Mouse (Mus musculus): ENCODE measurements at regions not wholly inside any gene's neighbourhood (a gene's known extent, or its start where the extent isn't known, plus 50 kb on each side); places are given as distances from the start of the nearest gene placed in this dataset.
A peak's percentile ranks its signal among the peaks of the same experiment; 100 is the strongest.

DNA sequence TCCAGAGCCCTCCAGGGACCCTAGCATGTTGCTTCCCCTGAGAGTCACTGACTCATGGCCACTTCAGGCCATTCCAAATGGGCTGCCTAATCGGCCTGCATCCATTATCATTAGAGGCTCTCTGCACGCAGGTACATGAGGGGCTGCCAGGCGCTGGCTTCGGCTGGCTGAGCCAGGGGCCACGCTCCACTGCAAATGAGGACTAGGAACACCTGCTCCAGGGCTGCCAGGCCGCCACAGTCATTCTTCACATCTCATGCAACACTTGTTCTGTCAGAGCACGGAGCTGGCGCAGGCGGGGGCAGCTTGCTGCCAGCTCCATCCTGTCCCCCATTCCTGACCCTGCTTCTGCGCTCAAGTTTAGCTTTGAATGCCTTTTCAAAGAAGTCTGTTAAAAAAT is 280.7 kb upstream of the Mki67 start:
- TF ChIP-seq POLR2A (IDR thresholded peaks at IDR 0.05; ENCODE audit: borderline replicate concordance, extremely low read depth, low read depth, low read length), result no peak
- TF ChIP-seq CTCF (IDR thresholded peaks at IDR 0.05; ENCODE audit: insufficient read depth, low read length), result no peak
- WGBS, result 81% methylated on average over 10 of the region's 10 CpGs
- Histone ChIP-seq H3K4me1 (ENCODE audit: control insufficient read depth, insufficient read depth, low read length) (no peaks in the 10 kb centered on the region), H3K4me3 (replicated peaks; ENCODE audit: extremely low read depth, low read depth, low read length) (no peak overlapping the region)
- DNase-seq, result no peak

- TF ChIP-seq CTCF (IDR thresholded peaks at IDR 0.05; ENCODE audit: insufficient read depth, low read length), result no peak
- TF ChIP-seq POLR2A (IDR thresholded peaks at IDR 0.05; ENCODE audit: borderline replicate concordance, extremely low read depth, low read depth, low read length), result no peak
- 69% methylated on average over 3 of the region's 3 CpGs for WGBS
- H3K4me1 ChIP-seq (ENCODE audit: control insufficient read depth, insufficient read depth, low read length), result no peaks in the 10 kb centered on the region
- no peak for DNase-seq
- H3K4me3 ChIP-seq (replicated peaks; ENCODE audit: extremely low read depth, low read depth, low read length), result no peak overlapping the region
Observed at GRCm38 (mm10) chr7:135997640-135998039, 281.5 kb upstream of the Mki67 start.

DNA sequence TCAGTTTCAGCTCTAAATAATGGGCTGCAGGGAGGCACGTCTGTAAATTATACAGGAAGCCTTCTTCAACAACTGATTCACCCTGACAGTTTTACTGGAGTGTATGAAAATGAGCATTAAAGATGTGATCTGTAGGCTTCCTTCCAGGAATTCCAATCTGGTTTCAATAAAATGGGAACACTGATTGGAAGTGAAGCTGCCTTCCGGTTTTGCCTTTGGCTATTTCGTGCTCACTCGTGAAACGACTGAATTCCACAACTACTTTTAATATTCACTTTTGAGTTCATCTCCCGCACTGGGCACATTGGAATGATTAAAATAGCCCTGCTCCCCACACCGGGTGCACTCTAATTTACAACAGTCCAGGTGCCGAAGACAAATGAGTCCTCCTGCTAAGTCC is 286.2 kb upstream of the Mki67 start:
- TF ChIP-seq CTCF (IDR thresholded peaks at IDR 0.05; ENCODE audit: insufficient read depth, low read length) (no peak), POLR2A (IDR thresholded peaks at IDR 0.05; ENCODE audit: borderline replicate concordance, extremely low read depth, low read depth, low read length) (no peak)
- DNase-seq, result no peak
- Histone ChIP-seq H3K4me1 (ENCODE audit: control insufficient read depth, insufficient read depth, low read length) (no peaks in the 10 kb centered on the region), H3K4me3 (replicated peaks; ENCODE audit: extremely low read depth, low read depth, low read length) (no peak overlapping the region)
- WGBS, result 75% methylated on average over 8 of the region's 8 CpGs

DNA sequence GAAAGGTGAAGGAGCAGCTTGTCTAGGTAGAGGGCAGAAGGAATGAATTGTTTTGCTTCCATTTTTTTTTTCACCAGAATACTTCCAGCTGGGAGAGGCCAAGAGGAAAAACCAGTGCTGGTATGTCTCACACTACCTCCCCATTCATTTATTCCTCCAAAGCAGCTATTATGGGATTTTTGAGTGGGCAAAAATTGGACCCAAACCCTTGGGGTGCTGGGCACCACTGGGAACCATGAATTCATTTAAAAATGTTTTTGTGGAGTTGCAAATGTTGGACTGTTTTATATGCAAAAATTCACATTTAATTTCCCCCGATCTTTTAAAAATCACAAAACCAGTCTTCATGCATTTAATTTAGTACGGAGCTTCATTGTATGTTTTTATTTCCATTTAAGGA is 287.1 kb upstream of the Mki67 start:
- TF ChIP-seq CTCF (IDR thresholded peaks at IDR 0.05; ENCODE audit: insufficient read depth, low read length), result no peak
- no peak for TF ChIP-seq POLR2A (IDR thresholded peaks at IDR 0.05; ENCODE audit: borderline replicate concordance, extremely low read depth, low read depth, low read length)
- H3K4me3 ChIP-seq (replicated peaks; ENCODE audit: extremely low read depth, low read depth, low read length), result no peak overlapping the region
- no peaks in the 10 kb centered on the region for H3K4me1 ChIP-seq (ENCODE audit: control insufficient read depth, insufficient read depth, low read length)
- 94% methylated on average over 2 of the region's 2 CpGs for WGBS
- DNase-seq, result no peak

DNA sequence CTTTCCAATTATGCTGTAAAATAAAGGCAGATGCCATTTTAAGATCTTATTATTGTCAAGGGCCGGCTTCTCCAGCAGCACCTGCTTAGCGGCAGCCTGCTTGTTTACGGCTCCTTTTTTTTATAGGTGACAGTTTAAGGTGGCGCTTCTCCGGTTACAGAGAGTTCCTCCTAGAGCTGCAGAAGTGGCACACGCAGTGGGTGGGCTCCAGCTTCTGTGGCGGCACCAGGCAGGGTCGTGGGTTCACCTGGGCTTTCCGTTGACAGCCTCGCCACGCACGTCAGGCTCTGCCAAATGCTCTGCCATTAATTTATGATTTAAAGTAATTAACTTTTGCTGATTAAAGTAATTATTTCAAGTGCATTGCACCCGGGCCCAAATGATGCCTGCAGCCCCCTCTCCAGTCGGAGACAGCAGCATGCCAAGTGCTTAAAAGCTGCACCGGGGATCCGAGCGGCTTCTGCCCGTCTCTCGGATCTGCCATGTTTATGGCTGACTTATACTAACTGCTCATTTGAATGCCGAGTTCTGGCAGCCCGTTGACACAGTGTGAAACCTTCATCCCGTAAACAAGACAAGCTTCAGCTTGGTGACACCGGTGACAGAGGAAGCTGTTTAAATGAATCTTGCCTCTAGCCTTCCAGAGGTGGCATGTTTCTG is 291.8 kb upstream of the Mki67 start:
- DNase-seq, result no peak
- WGBS, result 27% methylated on average over 23 of the region's 23 CpGs
- Histone ChIP-seq H3K4me1 (ENCODE audit: control insufficient read depth, insufficient read depth, low read length) (no peaks in the 10 kb centered on the region), H3K4me3 (replicated peaks; ENCODE audit: extremely low read depth, low read depth, low read length) (no peak overlapping the region)
- TF ChIP-seq CTCF (IDR thresholded peaks at IDR 0.05; ENCODE audit: insufficient read depth, low read length) (no peak), POLR2A (IDR thresholded peaks at IDR 0.05; ENCODE audit: borderline replicate concordance, extremely low read depth, low read depth, low read length) (no peak)

GRCm38 (mm10) chr7:136008486-136008885 is 292.3 kb upstream of the Mki67 start:
- Histone ChIP-seq H3K4me1 (ENCODE audit: control insufficient read depth, insufficient read depth, low read length) (no peaks in the 10 kb centered on the region), H3K4me3 (replicated peaks; ENCODE audit: extremely low read depth, low read depth, low read length) (no peak overlapping the region)
- no peak for DNase-seq
- TF ChIP-seq CTCF (IDR thresholded peaks at IDR 0.05; ENCODE audit: insufficient read depth, low read length) (no peak), POLR2A (IDR thresholded peaks at IDR 0.05; ENCODE audit: borderline replicate concordance, extremely low read depth, low read depth, low read length) (no peak)
- 30% methylated on average over 6 of the region's 6 CpGs for WGBS

GRCm38 (mm10) chr7:136010013-136010412 is 293.9 kb upstream of the Mki67 start:
- Histone ChIP-seq H3K4me3 (replicated peaks; ENCODE audit: extremely low read depth, low read depth, low read length) (no peak overlapping the region), H3K4me1 (ENCODE audit: control insufficient read depth, insufficient read depth, low read length) (no peaks in the 10 kb centered on the region)
- WGBS, result 48% methylated on average over 7 of the region's 7 CpGs
- TF ChIP-seq POLR2A (IDR thresholded peaks at IDR 0.05; ENCODE audit: borderline replicate concordance, extremely low read depth, low read depth, low read length), result no peak
- peak; percentile 36; the same call in 1 of the 2 replicates for TF ChIP-seq CTCF (IDR thresholded peaks at IDR 0.05; ENCODE audit: insufficient read depth, low read length)
- DNase-seq, result peak; percentile 4

GRCm38 (mm10) chr7:136014706-136015105 is 298.5 kb upstream of the Mki67 start:
- 56% methylated on average over 4 of the region's 4 CpGs for WGBS
- H3K4me1 ChIP-seq (ENCODE audit: control insufficient read depth, insufficient read depth, low read length), result no peaks in the 10 kb centered on the region
- TF ChIP-seq CTCF (IDR thresholded peaks at IDR 0.05; ENCODE audit: insufficient read depth, low read length) (no peak), POLR2A (IDR thresholded peaks at IDR 0.05; ENCODE audit: borderline replicate concordance, extremely low read depth, low read depth, low read length) (no peak)
- no peak for DNase-seq
- H3K4me3 ChIP-seq (replicated peaks; ENCODE audit: extremely low read depth, low read depth, low read length), result no peak overlapping the region

DNA sequence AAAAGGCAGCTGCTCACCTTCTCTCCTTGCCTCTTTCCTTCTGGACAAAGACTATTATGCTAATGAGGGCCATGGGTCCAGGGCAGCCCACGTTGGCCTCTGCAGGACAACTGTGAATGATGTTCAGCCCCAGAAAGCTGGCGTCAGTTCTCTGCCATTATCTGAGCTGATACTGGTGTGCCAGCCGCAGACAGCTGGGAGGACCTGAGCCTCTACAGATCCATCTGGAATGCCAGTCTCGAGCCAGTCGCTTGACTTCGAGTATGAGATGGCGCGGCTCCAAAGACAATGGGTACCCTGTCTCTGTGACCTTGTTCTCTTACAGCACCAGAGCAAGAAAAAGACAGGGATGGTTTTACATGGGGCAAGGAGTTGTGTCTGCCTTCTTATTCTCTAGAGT is 300.8 kb upstream of the Mki67 start:
- DNase-seq, result no peak
- H3K4me3 ChIP-seq (replicated peaks; ENCODE audit: extremely low read depth, low read depth, low read length), result no peak overlapping the region
- 80% methylated on average over 8 of the region's 8 CpGs for WGBS

GRCm38 (mm10) chr7:136020577-136020976 is 304.4 kb upstream of the Mki67 start:
- H3K4me1 ChIP-seq (ENCODE audit: control insufficient read depth, insufficient read depth, low read length), result no peaks in the 10 kb centered on the region
- WGBS, result 61% methylated on average over 7 of the region's 7 CpGs

More for the DNA sequence above, 300.8 kb upstream of the Mki67 start:
- H3K4me1 ChIP-seq (ENCODE audit: control insufficient read depth, insufficient read depth, low read length), result no peaks in the 10 kb centered on the region
- no peak for TF ChIP-seq POLR2A (IDR thresholded peaks at IDR 0.05; ENCODE audit: borderline replicate concordance, extremely low read depth, low read depth, low read length)
- no peak for TF ChIP-seq CTCF (IDR thresholded peaks at IDR 0.05; ENCODE audit: insufficient read depth, low read length)

More at GRCm38 (mm10) chr7:136020577-136020976, 304.4 kb upstream of the Mki67 start:
- TF ChIP-seq POLR2A (IDR thresholded peaks at IDR 0.05; ENCODE audit: borderline replicate concordance, extremely low read depth, low read depth, low read length), result no peak
- TF ChIP-seq CTCF (IDR thresholded peaks at IDR 0.05; ENCODE audit: insufficient read depth, low read length), result no peak
- H3K4me3 ChIP-seq (replicated peaks; ENCODE audit: extremely low read depth, low read depth, low read length), result no peak overlapping the region
- DNase-seq, result no peak

Data from lung, adult 2 months (tissue).